In the genomic region with DNA sequence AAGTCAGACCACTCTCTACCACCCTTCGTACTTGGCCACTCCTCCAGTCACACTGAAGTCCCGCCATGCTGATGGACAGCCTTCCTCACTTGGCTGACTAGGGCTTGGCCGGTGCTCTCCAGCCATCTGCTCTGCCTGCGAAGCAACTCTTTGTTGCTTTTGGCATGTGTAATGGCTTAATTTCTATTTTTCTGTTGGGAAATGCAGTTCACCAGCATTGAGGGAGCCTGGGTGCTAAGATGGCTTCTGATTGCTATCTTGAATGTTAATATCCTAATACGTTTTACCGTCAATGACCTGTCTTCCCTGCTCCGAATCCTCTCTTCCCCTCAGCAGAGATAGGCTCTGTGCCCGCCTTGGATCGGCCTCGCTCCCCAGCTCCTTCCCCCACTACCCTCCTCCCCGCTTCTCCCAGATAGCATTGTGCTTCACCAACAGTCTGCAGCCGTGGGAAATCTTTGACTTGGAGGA, we compare ENCODE assay signal across 8 mouse cellular contexts.
A peak's percentile ranks its signal among the peaks of the same experiment; 100 is the strongest.
DNase-seq lines count a peak whose midpoint lies in the region; ATAC-seq and TF ChIP-seq lines count a peak whose summit lies in the region.

No protein-coding gene starts in this region.

- H3K4me2 ChIP-seq in liver, embryonic 11.5 days, result no peak overlapping the region
- peak overlapping the region; percentile 7; the same call in 1 of the 2 replicates for H3K4me2 ChIP-seq in neural tube, embryonic 15.5 days

- no peak for ATAC-seq in liver, embryonic 11.5 days (replicated peaks; ENCODE audit: low FRiP score)
- ATAC-seq in neural tube, embryonic 15.5 days (ENCODE audit: low FRiP score), result no peak

- WGBS in liver, adult 2 months, result 57% methylated on average over 12 of the region's 12 CpGs
- WGBS in liver, embryonic 11.5 days, result 69% methylated on average over 12 of the region's 12 CpGs
- WGBS in cerebellum, adult 2 months, result 2% methylated on average over 12 of the region's 12 CpGs
- 46% methylated on average over 12 of the region's 12 CpGs for WGBS in heart, embryonic 10.5 days
- WGBS in neural tube, embryonic 15.5 days, result 63% methylated on average over 12 of the region's 12 CpGs

- no peak overlapping the region for H3K9ac ChIP-seq in liver, adult 2 months (ENCODE audit: low read depth, low read length)
- no peak overlapping the region for H3K9ac ChIP-seq in liver, embryonic 11.5 days (ENCODE audit: low read depth, low read length)
- no peak overlapping the region for H3K9ac ChIP-seq in neural tube, embryonic 15.5 days (replicated peaks)

- no peak for DNase-seq in liver, adult 2 months (ENCODE audit: extremely low read depth, low read depth, low spot score)
- DNase-seq in liver, embryonic 11.5 days (ENCODE audit: low spot score), result no peak
- peak; percentile 82 to 89 for DNase-seq in cerebellum, adult 2 months
- no peak for DNase-seq in heart, embryonic 10.5 days (ENCODE audit: low spot score)
- no peak for DNase-seq in adrenal gland, postnatal 25 days
- DNase-seq in embryo, embryonic 9.5 days (ENCODE audit: extremely low spot score), result no peak
- DNase-seq in gastrocnemius, postnatal 25 days, result no peak

- H3K4me1 ChIP-seq in liver, adult 2 months (ENCODE audit: control insufficient read depth, insufficient read depth, low read length), result peaks cover 3% of the 10 kb centered on the region; the same call in 1 of the 2 replicates
- H3K4me1 ChIP-seq in liver, embryonic 11.5 days (replicated peaks; ENCODE audit: control insufficient read depth, insufficient read depth, low read length), result no peaks in the 10 kb centered on the region; the same call in 1 of the 2 replicates
- H3K4me1 ChIP-seq in cerebellum, adult 2 months (ENCODE audit: control insufficient read depth, insufficient read depth, low read length), result peaks cover 46% of the 10 kb centered on the region
- peaks cover 63% of the 10 kb centered on the region for H3K4me1 ChIP-seq in heart, embryonic 10.5 days
- H3K4me1 ChIP-seq in neural tube, embryonic 15.5 days, result peaks cover 29% of the 10 kb centered on the region

- no peak overlapping the region for H3K4me3 ChIP-seq in liver, adult 2 months (ENCODE audit: insufficient read depth, low read depth, low read length)
- H3K4me3 ChIP-seq in liver, embryonic 11.5 days (ENCODE audit: low read depth, low read length), result no peak overlapping the region
- H3K4me3 ChIP-seq in cerebellum, adult 2 months (replicated peaks; ENCODE audit: insufficient read depth, low read depth, low read length), result peak overlapping the region; percentile 1
- no peak overlapping the region; the same call in 1 of the 2 replicates for H3K4me3 ChIP-seq in heart, embryonic 10.5 days
- H3K4me3 ChIP-seq in neural tube, embryonic 15.5 days (replicated peaks), result no peak overlapping the region

- H3K27me3 ChIP-seq in liver, adult 2 months (ENCODE audit: control insufficient read depth, insufficient read depth, low read length), result no peaks in the 10 kb centered on the region
- H3K27me3 ChIP-seq in liver, embryonic 11.5 days (replicated peaks; ENCODE audit: control insufficient read depth, insufficient read depth, low read length), result no peaks in the 10 kb centered on the region
- no peaks in the 10 kb centered on the region for H3K27me3 ChIP-seq in cerebellum, adult 2 months (ENCODE audit: control insufficient read depth, insufficient read depth, low read length)
- no peaks in the 10 kb centered on the region for H3K27me3 ChIP-seq in heart, embryonic 10.5 days (ENCODE audit: insufficient read depth, poor library complexity, severe bottlenecking)
- H3K27me3 ChIP-seq in neural tube, embryonic 15.5 days (replicated peaks), result no peaks in the 10 kb centered on the region

- TF ChIP-seq CTCF in liver, adult 2 months (IDR thresholded peaks at IDR 0.05; ENCODE audit: low read depth, low read length), result no peak
- TF ChIP-seq CTCF in cerebellum, adult 2 months (IDR thresholded peaks at IDR 0.05; ENCODE audit: borderline replicate concordance, insufficient read depth, low read depth, low read length), result no peak

- peaks cover 9% of the 10 kb centered on the region; the same call in 1 of the 2 replicates for H3K79me2 ChIP-seq in liver, adult 2 months (ENCODE audit: control insufficient read depth, insufficient read depth, low read length)

- no peaks in the 10 kb centered on the region for H3K9me3 ChIP-seq in liver, embryonic 11.5 days (ENCODE audit: control insufficient read depth, low read length)
- no peaks in the 10 kb centered on the region for H3K9me3 ChIP-seq in heart, embryonic 10.5 days
- H3K9me3 ChIP-seq in neural tube, embryonic 15.5 days (replicated peaks), result no peaks in the 10 kb centered on the region

- no peak for TF ChIP-seq POLR2A in liver, adult 2 months (IDR thresholded peaks at IDR 0.05; ENCODE audit: extremely low read depth, insufficient read depth, low read length)
- no peak for TF ChIP-seq POLR2A in cerebellum, adult 2 months (IDR thresholded peaks at IDR 0.05; ENCODE audit: borderline replicate concordance, insufficient read depth, low read length)

- no peaks in the 10 kb centered on the region for H3K36me3 ChIP-seq in liver, adult 2 months (ENCODE audit: control insufficient read depth, insufficient read depth, low read length)
- H3K36me3 ChIP-seq in liver, embryonic 11.5 days (ENCODE audit: control insufficient read depth, insufficient read depth, low read length), result no peaks in the 10 kb centered on the region
- H3K36me3 ChIP-seq in heart, embryonic 10.5 days, result no peaks in the 10 kb centered on the region
- H3K36me3 ChIP-seq in neural tube, embryonic 15.5 days, result no peaks in the 10 kb centered on the region

- peak overlapping the region; percentile 42 for H3K27ac ChIP-seq in liver, adult 2 months (replicated peaks; ENCODE audit: insufficient read depth, low read depth, low read length)
- H3K27ac ChIP-seq in liver, embryonic 11.5 days (ENCODE audit: low read depth, low read length), result no peak overlapping the region
- H3K27ac ChIP-seq in cerebellum, adult 2 months (ENCODE audit: insufficient read depth, low read length), result peak overlapping the region; percentile 67
- peak overlapping the region; percentile 59; the same call in 1 of the 2 replicates for H3K27ac ChIP-seq in heart, embryonic 10.5 days
- peak overlapping the region; percentile 51 for H3K27ac ChIP-seq in neural tube, embryonic 15.5 days (replicated peaks)

Comparison
In these comparisons a context has a peak if more than half of its experiments do, and no peak if none do; other contexts are left out.
1. DNase-seq: peak in cerebellum, adult 2 months (2 of 2); none in liver, adult 2 months (single experiment), liver, embryonic 11.5 days (single experiment), heart, embryonic 10.5 days (single experiment), adrenal gland, postnatal 25 days (single experiment), embryo, embryonic 9.5 days (single experiment) and gastrocnemius, postnatal 25 days (single experiment).